Mouse (Mus musculus): ENCODE measurements around the gene Dennd2d.

GRCm38 (mm10) chr3:106528032-106528431 is 45.8 kb downstream of the Dennd2d start:
- TF ChIP-seq HCFC1 (IDR thresholded peaks at IDR 0.05; ENCODE audit: low read depth, low read length) (no peak), KAT2A (conservative IDR thresholded peaks at IDR 0.05; ENCODE audit: low read depth, low read length) (no peak), TBP (IDR thresholded peaks at IDR 0.05; ENCODE audit: low read depth, low read length) (no peak), MAZ (IDR thresholded peaks at IDR 0.05; ENCODE audit: low read depth, low read length) (no peak), CTCF (IDR thresholded peaks at IDR 0.05 in 2 of 3, conservative IDR thresholded peaks at IDR 0.05 in 1 of 3; ENCODE audit: control insufficient read depth in 1 of 3, insufficient read depth in 1 of 3, low read depth in 2 of 3, low read length in 3 of 3, poor library complexity in 1 of 3, severe bottlenecking in 1 of 3) (no peak), MAX (IDR thresholded peaks at IDR 0.05; ENCODE audit: low read length) (no peak), MEF2A (IDR thresholded peaks at IDR 0.05; ENCODE audit: extremely low read depth, insufficient replicate concordance, low read depth, low read length, poor library complexity, severe bottlenecking) (no peak), BHLHE40 (IDR thresholded peaks at IDR 0.05; ENCODE audit: borderline replicate concordance, low read depth, low read length) (no peak), ELF1 (IDR thresholded peaks at IDR 0.05; ENCODE audit: low read depth, low read length) (no peak), MAFK (IDR thresholded peaks at IDR 0.05; ENCODE audit: borderline replicate concordance, low read depth, low read length) (no peak), RAD21 (IDR thresholded peaks at IDR 0.05; ENCODE audit: low read depth, low read length) (no peak), JUND (IDR thresholded peaks at IDR 0.05; ENCODE audit: low read depth, low read length) (no peak), POLR2A (IDR thresholded peaks at IDR 0.05; ENCODE audit: control insufficient read depth in 1 of 2, insufficient read depth in 1 of 2, low read depth in 1 of 2, low read length in 2 of 2, poor library complexity in 1 of 2) (no peak)
